Mouse (Mus musculus): ENCODE data around the gene Gm21708. TPM values are rescaled to one million over a fixed set of nuclear protein-coding genes. Genes with fewer than 3 reads are reported as not detected.

The Gm21708 gene
- polyA plus RNA-seq (2014; fragmentation: Illumina TruSeq; extraction: RNeasy Lipid Tissue Mini Kit (QIAGEN cat#74804); ENCODE audit: low read depth, low replicate concordance), result not detected

DNA sequence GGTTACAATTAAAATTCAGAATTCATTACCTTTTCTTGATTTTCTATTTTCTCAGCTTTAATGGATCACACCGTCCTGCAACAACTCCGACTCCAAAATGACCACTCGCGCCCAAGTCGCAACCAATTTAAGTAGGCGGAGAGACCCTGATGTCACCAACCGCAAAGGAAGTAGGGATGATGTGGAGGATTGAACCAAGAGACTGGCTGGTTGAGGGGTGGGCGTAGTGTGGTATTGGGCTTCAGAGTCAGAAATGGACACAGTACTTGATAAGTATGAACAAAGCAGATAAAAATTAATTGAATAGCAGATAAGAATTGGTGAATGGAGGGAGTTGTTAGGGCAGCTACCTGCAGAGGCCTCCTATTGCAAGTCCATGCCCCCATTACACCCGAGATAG lies at the start of gene Gm21708, which contains the start of gene Gm21704:
Gene Gm21708 (minus strand): TSS at position 101 of the 400 bp plus-strand sequence.
Gene Gm21704 (minus strand): TSS at position 101 of the 400 bp plus-strand sequence.

Other genes with a start within 250 kb of the Gm21708 start
- not detected for gene Gm21677, start 103.7 kb downstream of the Gm21708 start, polyA plus RNA-seq (2014; fragmentation: Illumina TruSeq; extraction: RNeasy Lipid Tissue Mini Kit (QIAGEN cat#74804); ENCODE audit: low read depth, low replicate concordance)
- not detected for gene Gm21693, start 64.8 kb downstream of the Gm21708 start, polyA plus RNA-seq (2014; fragmentation: Illumina TruSeq; extraction: RNeasy Lipid Tissue Mini Kit (QIAGEN cat#74804); ENCODE audit: low read depth, low replicate concordance)
- not detected for gene Gm21704, start within 50 bp of the Gm21708 start, polyA plus RNA-seq (2014; fragmentation: Illumina TruSeq; extraction: RNeasy Lipid Tissue Mini Kit (QIAGEN cat#74804); ENCODE audit: low read depth, low replicate concordance)